ENCODE assay signal across 34 mouse cellular contexts in the genomic region with DNA sequence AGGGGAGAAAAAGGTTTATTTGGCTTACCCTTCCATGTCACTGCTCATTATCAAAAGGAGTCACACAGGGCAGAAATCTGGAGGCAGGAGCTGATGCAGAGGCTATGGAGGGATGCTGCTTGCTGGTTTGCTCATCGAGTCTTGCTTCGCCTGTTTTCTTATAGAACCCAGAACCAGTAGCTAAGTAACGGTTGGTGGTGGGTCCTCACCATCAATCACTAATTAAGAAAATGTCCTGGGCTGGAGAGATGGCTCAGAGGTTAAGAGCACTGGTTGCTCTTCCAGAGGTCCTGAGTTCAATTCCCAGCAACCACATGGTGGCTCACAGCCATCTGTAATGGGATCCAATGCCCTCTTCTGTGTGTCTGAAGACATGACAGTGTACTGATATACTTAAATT. TPM values are rescaled to one million over a fixed set of nuclear protein-coding genes. Genes with fewer than 3 reads are reported as not detected.
"Had no signal": no experiment of that assay in that cellular context is flagged by ENCODE, and none has a peak within 500 bp of the region (broad histone marks: within the 10 kb centered on the region; RNA-seq: fewer than 3 reads in every experiment).

No protein-coding gene starts in this region.

RNA-seq across cellular contexts. Expression of a gene that starts 16.2 kb away (rescaled TPM):
- total RNA-seq: left cerebral cortex, adult 8-10 months; left cerebral cortex, postnatal 10 days; left cerebral cortex, postnatal 14 days; left cerebral cortex, postnatal 25 days; left cerebral cortex, postnatal 36 days; left cerebral cortex, postnatal 4 days; liver, adult 2 months; megakaryocyte progenitor cell, adult 5-6 weeks; megakaryocyte, adult 5-6 weeks; megakaryocyte-erythroid progenitor cell, adult 5-6 weeks; midbrain, postnatal 0 days; monocyte, adult 5-6 weeks had no signal
- polyA plus RNA-seq: limb, embryonic 11.5 days; limb, embryonic 12.5 days; limb, embryonic 13.5 days; limb, embryonic 14.5 days; liver, adult 2 months; liver, embryonic 11.5 days; liver, embryonic 12.5 days; liver, embryonic 13.5 days; liver, embryonic 14.5 days; liver, embryonic 15.5 days; liver, embryonic 16.5 days; liver, postnatal 0 days; lung, adult 2 months; lung, embryonic 14.5 days; macrophage; midbrain, embryonic 11.5 days; midbrain, embryonic 12.5 days; midbrain, embryonic 13.5 days; midbrain, embryonic 14.5 days; midbrain, embryonic 15.5 days; midbrain, embryonic 16.5 days; midbrain, postnatal 0 days; myocyte; neural tube, embryonic 11.5 days had no signal

RNA-seq across cellular contexts. Expression of a gene that starts 56.6 kb away (rescaled TPM):
- total RNA-seq: megakaryocyte progenitor cell, adult 5-6 weeks; megakaryocyte, adult 5-6 weeks; megakaryocyte-erythroid progenitor cell, adult 5-6 weeks; monocyte, adult 5-6 weeks had no signal
- polyA plus RNA-seq: macrophage had no signal
